Mouse (Mus musculus) limb, embryonic 11.5 days (tissue): ENCODE data around the gene Aff3. TPM values are rescaled to one million over a fixed set of nuclear protein-coding genes. Genes with fewer than 3 reads are reported as not detected.

Experiments
- ATAC-seq: fragments of 200-750 bp; cut with Nextera tagmentation; 2 replicates; pipeline ENCODE4 v1.8.0; 2017; ENCODE audit warnings: low read depth; ENCODE audit not compliant: insufficient number of reproducible peaks, low FRiP score, low TSS enrichment
- DNase-seq: peaks from one replicate; pipeline ENCODE4 v3.0.0-alpha.2; 2015; ENCODE audit warnings: low spot score
- H3K27ac ChIP-seq: fragments of 300-500 bp; sonication (generic); replicated peaks from 2 replicates; pipeline ENCODE4 v1.5.1; 2014; ENCODE audit warnings: low read depth, mild to moderate bottlenecking, low read length
- H3K27me3 ChIP-seq: fragments of 300-500 bp; sonication (generic); 2 replicates; pipeline ENCODE4 v1.6.1; 2014; ENCODE audit warnings: mild to moderate bottlenecking, low read length, mixed read lengths; ENCODE audit not compliant: control insufficient read depth, insufficient read depth
- H3K36me3 ChIP-seq: fragments of 300-500 bp; sonication (generic); 2 replicates; pipeline ENCODE4 v1.6.1; 2014; ENCODE audit warnings: mild to moderate bottlenecking, low read length, moderate library complexity, mixed read lengths; ENCODE audit not compliant: control insufficient read depth, insufficient read depth
- H3K4me1 ChIP-seq: fragments of 300-500 bp; sonication (generic); 2 replicates; pipeline ENCODE4 v1.6.1; 2014; ENCODE audit warnings: low read length, mixed read lengths; ENCODE audit not compliant: control insufficient read depth, insufficient read depth
- H3K4me2 ChIP-seq: fragments of 300-500 bp; sonication (generic); 2 replicates; pipeline ENCODE4 v1.6.1; 2014; ENCODE audit warnings: low read depth, mild to moderate bottlenecking, moderate library complexity; ENCODE audit not compliant: severe bottlenecking
- H3K4me3 ChIP-seq: fragments of 300-500 bp; sonication (generic); 2 replicates; pipeline ENCODE4 v1.5.1; 2014; ENCODE audit warnings: low read depth, low read length
- H3K9ac ChIP-seq: fragments of 300-500 bp; sonication (generic); 2 replicates; pipeline ENCODE4 v1.6.1; 2014; ENCODE audit warnings: mild to moderate bottlenecking, low read length
- H3K9me3 ChIP-seq: fragments of 300-500 bp; sonication (generic); 2 replicates; pipeline ENCODE4 v1.6.1; 2016; ENCODE audit warnings: low read length; ENCODE audit not compliant: control insufficient read depth
- WGBS: fragments of 180-500 bp; shearing (Covaris S2); extraction: QIAGEN DNeasy Blood & Tissue Kit; methylation state at CpG from one replicate; pipeline ENCODE4 v1.1.7; 2014; 5-methylcytosine and 5-hydroxymethylcytosine counted together
- polyA plus RNA-seq: library from polyadenylated mRNA; unstranded; fragments of >200 nt; fragmentation: Nextera tagmentation; extraction: Ambion mirVana; gene quantifications from 2 replicates; pipeline ENCODE4 v1.2.1, GENCODE M21; 2014

The Aff3 gene
- polyA plus RNA-seq, 1 experiment from 2014 or later = 43.9 TPM

- no peak overlapping the region for H3K4me3 ChIP-seq
- ATAC-seq (no peak), DNase-seq (no peak)
- H3K4me2 ChIP-seq = no peak overlapping the region
- 85% methylated on average over 3 of the region's 3 CpGs for whole genome bisulfite sequencing
- H3K9me3 ChIP-seq = no peaks in the 10 kb centered on the region
- no peaks in the 10 kb centered on the region for H3K36me3 ChIP-seq
- H3K27ac ChIP-seq = no peak overlapping the region
- no peak overlapping the region for H3K9ac ChIP-seq
- H3K4me1 ChIP-seq = peaks cover 9% of the 10 kb centered on the region; the same call in 1 of the 2 replicates
- H3K27me3 ChIP-seq = no peaks in the 10 kb centered on the region
Measured at GRCm38 (mm10) chr1:38388466-38388865, 276.3 kb downstream of the Aff3 start.

DNA sequence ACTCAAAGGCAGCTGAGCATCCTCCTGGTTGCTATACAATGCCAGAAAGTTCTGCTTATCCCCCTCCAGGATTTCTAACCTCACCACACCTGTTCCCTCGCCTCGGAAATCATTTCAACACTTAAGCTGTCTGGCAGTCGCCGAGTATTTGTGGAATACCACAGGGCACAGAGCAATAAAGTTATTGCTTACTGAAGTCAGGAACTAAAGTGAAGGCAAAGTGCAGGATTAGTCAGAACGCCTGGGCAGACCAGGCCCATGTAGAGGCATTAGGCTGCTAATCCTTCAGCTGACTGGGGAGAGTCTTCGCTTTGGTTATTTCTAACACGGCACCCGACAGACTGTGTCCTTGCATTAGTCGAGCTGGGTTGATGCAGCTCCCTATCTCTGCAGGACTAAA, 277.3 kb downstream of the Aff3 start:
- no peak overlapping the region for H3K4me3 ChIP-seq
- H3K27ac ChIP-seq = no peak overlapping the region
- no peaks in the 10 kb centered on the region for H3K27me3 ChIP-seq
- H3K9ac ChIP-seq = no peak overlapping the region
- peaks cover 8% of the 10 kb centered on the region; the same call in 1 of the 2 replicates for H3K4me1 ChIP-seq
- 52% methylated on average over 9 of the region's 9 CpGs for WGBS
- no peak for DNase-seq
- H3K4me2 ChIP-seq = no peak overlapping the region
- H3K36me3 ChIP-seq = no peaks in the 10 kb centered on the region
- H3K9me3 ChIP-seq = no peaks in the 10 kb centered on the region
- no peak for ATAC-seq

GRCm38 (mm10) chr1:38384457-38385121, 280.2 kb downstream of the Aff3 start:
- Histone ChIP-seq H3K9me3 (no peaks in the 10 kb centered on the region; the same call in 1 of the 2 replicates), H3K27me3 (no peaks in the 10 kb centered on the region), H3K9ac (no peak overlapping the region), H3K4me3 (no peak overlapping the region), H3K36me3 (no peaks in the 10 kb centered on the region), H3K4me1 (peaks cover 4% of the 10 kb centered on the region; the same call in 1 of the 2 replicates), H3K27ac (no peak overlapping the region), H3K4me2 (no peak overlapping the region)
- no peak for ATAC-seq
- no peak for DNase-seq
- WGBS = 70% methylated on average over 16 of the region's 16 CpGs

- WGBS = 91% methylated on average over 7 of the region's 7 CpGs
- H3K27me3 ChIP-seq = no peaks in the 10 kb centered on the region
- no peak overlapping the region for H3K4me3 ChIP-seq
- H3K9me3 ChIP-seq = no peaks in the 10 kb centered on the region; the same call in 1 of the 2 replicates
- H3K9ac ChIP-seq = no peak overlapping the region
- no peak for DNase-seq
- H3K4me1 ChIP-seq = peaks cover 4% of the 10 kb centered on the region; the same call in 1 of the 2 replicates
- no peak overlapping the region for H3K4me2 ChIP-seq
- no peak for ATAC-seq
- H3K27ac ChIP-seq = no peak overlapping the region
- no peaks in the 10 kb centered on the region for H3K36me3 ChIP-seq
Measured at GRCm38 (mm10) chr1:38384010-38384409, 280.7 kb downstream of the Aff3 start.

DNA sequence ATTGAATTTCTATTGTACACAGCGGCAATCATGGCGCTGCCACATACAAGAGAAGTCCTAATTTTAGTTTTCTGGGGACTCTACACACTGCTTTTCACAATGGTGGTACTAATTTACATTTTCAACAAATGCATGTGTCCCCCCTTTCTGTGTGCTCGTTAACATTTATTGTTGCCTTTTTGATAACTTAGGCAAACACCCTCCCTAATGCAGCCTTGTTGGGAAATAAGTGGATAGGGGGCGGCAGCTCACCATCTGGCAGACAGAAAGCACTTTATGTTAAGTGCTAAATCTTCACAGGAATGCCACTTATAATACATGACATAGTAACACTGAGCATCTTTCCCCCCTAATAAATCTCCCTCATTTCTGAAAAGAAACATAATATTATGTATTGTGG, 282.1 kb downstream of the Aff3 start:
- Histone ChIP-seq H3K9me3 (no peaks in the 10 kb centered on the region; the same call in 1 of the 2 replicates), H3K27ac (no peak overlapping the region), H3K4me2 (no peak overlapping the region), H3K9ac (no peak overlapping the region), H3K4me1 (no peaks in the 10 kb centered on the region), H3K27me3 (no peaks in the 10 kb centered on the region), H3K4me3 (no peak overlapping the region), H3K36me3 (no peaks in the 10 kb centered on the region)
- no peak for ATAC-seq
- DNase-seq = no peak
- 80% methylated on average over 4 of the region's 4 CpGs for WGBS

DNA sequence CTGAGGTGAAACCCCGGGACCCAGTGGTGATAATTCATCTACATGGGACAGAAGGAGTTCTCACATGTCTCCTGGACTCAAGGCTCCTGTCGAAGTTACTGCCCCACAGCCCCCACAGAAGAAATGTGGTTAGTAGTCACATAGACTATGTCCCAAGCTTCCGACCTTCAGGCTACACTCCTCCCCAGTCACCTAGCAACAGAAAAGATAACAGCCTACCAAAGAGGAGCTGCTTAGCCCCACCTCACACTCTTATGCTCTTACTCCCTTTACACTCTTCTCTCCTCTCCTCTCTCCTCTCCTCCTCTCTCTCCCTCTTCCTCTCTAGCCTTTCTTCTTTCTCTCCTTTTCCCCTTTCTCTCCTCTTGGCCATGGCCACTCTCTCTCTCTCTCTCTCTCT, 286.8 kb downstream of the Aff3 start:
- Histone ChIP-seq H3K27me3 (no peaks in the 10 kb centered on the region), H3K27ac (no peak overlapping the region), H3K4me2 (no peak overlapping the region), H3K4me1 (no peaks in the 10 kb centered on the region), H3K4me3 (no peak overlapping the region), H3K9ac (no peak overlapping the region), H3K9me3 (no peaks in the 10 kb centered on the region; the same call in 1 of the 2 replicates), H3K36me3 (no peaks in the 10 kb centered on the region)
- DNase-seq = no peak
- ATAC-seq = no peak
- WGBS = 83% methylated on average over 3 of the region's 3 CpGs

GRCm38 (mm10) chr1:38369166-38369565, 295.6 kb downstream of the Aff3 start:
- H3K27me3 ChIP-seq = no peaks in the 10 kb centered on the region
- DNase-seq = no peak
- H3K4me3 ChIP-seq = no peak overlapping the region
- no peak overlapping the region for H3K27ac ChIP-seq
- no peak overlapping the region for H3K9ac ChIP-seq
- no peaks in the 10 kb centered on the region for H3K9me3 ChIP-seq
- peaks cover 16% of the 10 kb centered on the region for H3K4me1 ChIP-seq
- 51% methylated on average over 8 of the region's 8 CpGs for WGBS
- no peak overlapping the region for H3K4me2 ChIP-seq
- no peak for ATAC-seq
- H3K36me3 ChIP-seq = no peaks in the 10 kb centered on the region

DNA sequence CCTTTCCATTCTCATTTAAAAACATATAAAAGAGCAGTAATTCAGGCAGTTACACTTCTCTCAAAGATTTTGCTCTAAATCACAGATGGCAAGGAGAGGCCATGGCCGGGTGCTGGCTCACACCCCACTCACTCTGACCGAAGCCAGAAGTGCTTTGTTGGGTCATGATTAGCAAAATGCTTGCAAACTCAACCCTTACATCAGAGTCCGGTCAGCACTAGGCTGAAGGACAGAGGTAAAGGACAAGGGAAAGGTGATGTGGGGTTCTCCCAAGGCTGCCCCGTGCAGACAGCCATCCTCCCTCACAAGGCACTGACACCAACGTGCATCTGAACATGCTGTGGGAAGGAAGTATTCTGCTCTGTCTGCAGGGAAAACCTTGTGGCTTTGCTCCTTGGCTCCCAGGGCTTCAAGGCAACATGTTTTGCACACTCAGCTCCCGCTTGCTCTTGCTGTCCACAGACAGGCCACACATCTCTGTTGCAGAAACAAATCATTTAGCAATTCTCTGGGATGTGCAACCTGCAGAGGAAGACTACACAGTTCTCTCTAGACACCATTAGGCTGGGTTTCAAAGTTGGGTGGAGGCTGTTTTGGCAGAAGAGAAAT, 296.6 kb downstream of the Aff3 start:
- H3K4me2 ChIP-seq = no peak overlapping the region
- H3K27ac ChIP-seq = no peak overlapping the region
- H3K4me3 ChIP-seq = no peak overlapping the region
- H3K9me3 ChIP-seq = no peaks in the 10 kb centered on the region
- H3K27me3 ChIP-seq = no peaks in the 10 kb centered on the region
- peaks cover 16% of the 10 kb centered on the region for H3K4me1 ChIP-seq
- H3K9ac ChIP-seq = no peak overlapping the region
- DNase-seq (no peak), ATAC-seq (no peak)
- 59% methylated on average over 6 of the region's 6 CpGs for WGBS
- H3K36me3 ChIP-seq = no peaks in the 10 kb centered on the region
